Mouse (Mus musculus) megakaryocyte-erythroid progenitor cell, adult 5-6 weeks (primary cell): ENCODE results near the gene Ccdc60. TPM values are rescaled to one million over a fixed set of nuclear protein-coding genes. Genes with fewer than 3 reads are reported as not detected.
A peak's percentile ranks its signal among the peaks of the same experiment; 100 is the strongest.

ENCODE experiments used
- ATAC-seq: replicated peaks from 2 replicates; pipeline ENCODE4 v1.8.0; 2016; ENCODE audit warnings: mild to moderate bottlenecking, inconsistent platforms; ENCODE audit not compliant: severe bottlenecking, poor library complexity, low FRiP score, low TSS enrichment
- total RNA-seq, 2 experiments: library from RNA; stranded (forward) in 1 of 2; stranded (reverse) in 1 of 2; fragments of 200-1000, 215-1000 nt in 1 of 2; fragments of >200 nt in 1 of 2; fragmentation: Nextera tagmentation in 1 of 2; gene quantifications; 2 replicates each; pipeline ENCODE4 v1.2.3; 2014 to 2017

Gene Ccdc60
- total RNA-seq, 2 experiments from 2014 or later, result not detected

DNA sequence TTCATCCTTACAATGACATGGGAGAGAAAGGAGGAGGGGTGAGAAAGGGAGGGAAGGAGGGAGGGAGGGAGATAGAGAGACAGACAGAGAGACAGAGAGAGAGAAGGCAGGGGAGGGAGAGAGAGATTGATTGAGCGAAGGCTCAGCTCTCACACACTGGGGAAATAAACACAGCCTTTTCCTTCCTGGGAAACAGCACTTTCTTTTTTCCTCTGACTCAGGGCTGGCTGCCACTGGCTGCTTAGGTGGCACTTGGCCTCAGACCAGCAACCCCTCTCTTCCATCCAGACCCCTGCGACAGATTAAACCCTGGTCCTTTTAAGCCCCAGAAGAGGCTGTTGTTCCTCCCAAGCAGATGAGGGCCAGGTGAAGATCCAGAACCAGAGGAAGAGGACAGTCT lies 14.0 kb downstream of the Ccdc60 start:
- ATAC-seq, result no peak

DNA sequence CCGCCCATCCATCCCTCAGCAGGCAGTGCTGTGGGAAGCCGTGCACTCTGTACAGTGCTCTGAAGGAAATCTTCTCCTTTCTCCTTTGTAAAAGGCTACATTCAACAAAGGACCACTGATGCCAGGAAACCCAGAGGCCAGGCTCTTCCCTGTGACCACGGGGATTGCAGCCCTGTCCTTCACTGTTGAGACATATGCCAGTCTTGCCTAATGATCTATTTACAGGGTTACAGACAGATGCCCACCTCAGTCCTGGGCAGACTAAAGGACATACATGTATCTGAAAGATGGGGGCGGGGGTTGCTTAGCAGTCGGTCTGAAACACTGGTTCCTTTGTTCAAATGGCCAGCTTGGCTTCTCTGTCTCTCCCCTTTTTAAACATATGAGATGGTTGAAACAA lies 14.4 kb downstream of the Ccdc60 start:
- ATAC-seq, result no peak

DNA sequence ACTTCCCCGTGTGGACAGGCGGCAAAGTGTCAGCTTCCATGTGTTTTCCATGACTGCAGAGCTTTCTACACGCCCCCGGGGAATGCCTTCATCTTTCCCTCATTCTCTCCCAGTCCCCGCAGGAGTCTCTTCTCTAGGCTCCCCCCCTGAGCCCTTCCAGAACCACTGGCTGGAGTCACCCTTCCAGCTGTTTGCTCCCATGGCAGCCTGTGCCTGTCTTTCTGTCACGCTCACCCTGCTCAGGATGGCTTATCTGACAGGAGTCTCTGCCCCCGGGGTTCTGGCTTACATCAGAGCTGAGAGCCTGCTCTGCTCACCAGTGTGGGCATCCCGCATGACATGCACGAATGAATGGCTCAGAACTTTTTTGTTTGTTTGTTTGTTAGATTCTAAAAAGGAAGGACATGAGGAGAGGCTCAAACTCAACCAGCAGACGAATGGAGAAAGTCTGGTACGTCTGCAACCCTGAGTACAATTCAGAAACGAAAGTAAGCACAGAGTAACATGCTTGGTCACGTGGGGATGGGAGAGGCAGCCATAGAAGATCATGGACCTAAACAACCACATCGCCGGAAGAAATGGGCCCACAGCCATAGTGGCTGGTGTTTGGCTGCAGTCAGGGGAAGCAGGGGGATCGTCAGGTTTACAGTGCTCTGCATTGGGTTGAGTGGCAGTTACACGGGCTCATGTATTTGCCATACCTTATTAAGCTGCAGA lies 17.1 kb downstream of the Ccdc60 start:
- ATAC-seq, result no peak

DNA sequence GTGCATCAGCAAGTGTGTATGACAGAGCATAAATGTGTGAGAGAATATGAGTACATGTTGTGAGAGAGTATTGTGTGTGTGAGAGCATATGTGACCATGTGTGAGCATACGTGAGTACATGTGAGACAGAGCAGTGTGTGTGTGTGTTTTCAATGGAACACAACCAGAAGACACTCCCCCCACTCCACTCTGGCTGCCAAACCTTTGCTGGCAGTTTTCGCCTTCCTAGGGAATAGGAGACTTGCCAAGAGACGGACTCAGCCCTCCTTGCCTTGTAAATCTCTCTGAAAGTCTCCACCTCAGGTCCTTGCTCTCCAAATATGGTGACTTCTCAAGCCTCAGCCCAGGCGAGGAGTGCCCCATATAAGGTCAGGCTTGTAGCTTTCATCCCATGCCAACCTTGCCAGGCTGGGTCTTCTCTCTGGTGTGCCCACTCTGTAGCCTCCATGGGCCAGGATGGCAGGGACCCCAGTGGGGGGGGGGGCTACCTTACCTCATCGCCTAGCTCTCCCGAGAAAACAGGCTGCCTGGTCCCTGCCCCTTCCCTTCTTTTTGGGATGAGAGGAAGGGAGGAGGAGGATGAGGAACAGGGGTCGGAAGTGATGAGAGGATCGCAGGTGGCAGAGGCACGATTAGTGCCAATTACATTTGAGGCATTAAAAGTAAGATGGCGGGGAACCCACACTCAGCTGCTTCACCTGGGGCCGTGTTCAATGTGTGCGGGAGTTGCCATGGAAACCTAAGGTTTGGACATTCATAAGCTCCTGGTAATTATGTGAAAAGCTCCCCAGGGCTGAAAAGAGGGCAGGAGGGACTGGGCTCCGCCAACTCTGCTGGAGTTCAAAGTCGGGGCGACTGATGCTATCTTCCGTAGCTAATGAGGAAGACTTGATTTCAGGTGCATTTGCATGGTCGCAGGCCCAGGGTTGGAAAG lies 19.3 kb downstream of the Ccdc60 start:
- no peak for ATAC-seq

DNA sequence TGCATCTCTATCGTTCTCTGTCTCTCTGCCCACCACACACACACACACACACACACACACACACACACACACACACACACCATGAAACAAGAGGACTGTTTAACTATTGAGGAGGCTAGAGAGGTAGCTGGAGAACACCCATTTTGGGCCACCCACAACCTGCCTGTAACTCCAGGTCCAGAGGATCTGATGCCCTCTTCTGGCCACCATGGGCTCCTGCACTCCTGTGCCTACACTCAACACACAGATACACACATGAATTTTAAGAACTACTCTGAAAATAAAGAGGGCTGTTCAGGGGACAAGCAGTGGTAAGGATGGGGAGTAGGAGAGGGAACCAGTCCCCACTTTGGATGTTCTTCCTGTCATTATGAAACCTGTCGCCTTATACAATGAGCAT lies 26.1 kb downstream of the Ccdc60 start:
- no peak for ATAC-seq

DNA sequence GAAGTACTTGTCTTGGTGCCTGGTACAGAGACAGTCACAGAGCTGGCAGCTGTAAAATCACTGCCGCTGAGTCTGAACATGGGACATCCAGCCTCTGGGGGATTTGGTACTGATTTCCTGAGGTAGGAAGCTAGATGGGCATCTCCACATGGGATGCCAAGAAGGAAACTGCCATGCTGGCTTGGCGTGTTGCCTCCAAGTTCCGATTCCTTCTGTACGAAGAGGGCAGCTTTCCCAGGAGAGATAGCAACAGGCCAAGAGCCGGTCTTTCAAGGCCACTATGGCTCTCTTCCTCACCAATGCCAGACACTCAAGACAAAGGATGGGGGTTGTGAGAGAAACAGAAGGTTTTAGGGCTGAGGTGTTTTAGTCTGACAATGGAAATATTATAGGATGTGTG lies 26.8 kb downstream of the Ccdc60 start:
- ATAC-seq, result no peak

DNA sequence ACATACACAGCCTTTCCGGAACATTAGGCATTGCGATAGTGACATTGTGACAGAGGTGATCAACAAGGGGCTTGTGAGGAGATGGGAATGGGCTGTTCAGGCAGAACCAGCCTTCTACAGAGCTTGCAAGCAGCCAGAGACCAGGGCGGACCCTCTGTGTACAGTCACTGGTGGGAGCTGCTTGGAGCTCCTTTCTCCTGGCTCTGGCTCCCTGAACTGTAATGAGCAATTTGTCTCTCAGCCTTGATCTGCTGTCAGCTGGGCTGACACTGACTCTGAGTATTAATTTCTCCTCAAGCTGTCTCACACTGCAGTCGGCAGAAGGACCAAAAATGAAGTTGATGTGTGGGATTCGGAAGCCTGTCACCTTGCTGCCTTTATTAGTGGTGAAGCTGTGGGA lies 28.4 kb downstream of the Ccdc60 start:
- ATAC-seq, result no peak

DNA sequence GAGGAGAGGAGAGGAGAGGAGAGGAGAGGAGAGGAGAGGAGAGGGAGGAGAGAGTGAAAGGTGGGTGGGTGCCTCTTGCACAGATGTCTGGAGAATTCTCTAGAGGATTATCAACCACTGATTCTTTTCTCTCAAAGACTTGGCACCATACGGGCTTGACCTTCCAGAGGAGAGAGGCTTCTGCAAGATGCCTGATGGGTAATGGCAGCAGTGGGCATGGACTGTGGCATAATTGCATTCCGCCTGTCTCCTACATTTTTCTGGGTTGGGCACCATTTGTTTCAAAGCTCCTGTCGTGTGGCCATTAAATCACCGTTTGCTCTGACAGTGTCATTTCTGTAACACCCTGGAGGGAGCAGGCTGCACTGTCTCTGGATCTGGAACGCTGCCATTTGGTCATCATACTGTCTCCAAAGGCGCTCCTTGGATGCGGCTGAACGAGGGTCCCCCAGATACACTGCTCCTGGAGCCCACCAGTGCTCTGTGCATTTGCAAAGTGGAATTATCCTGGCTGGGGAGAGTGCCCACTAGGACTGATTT lies 30.4 kb downstream of the Ccdc60 start:
- ATAC-seq, result no peak

DNA sequence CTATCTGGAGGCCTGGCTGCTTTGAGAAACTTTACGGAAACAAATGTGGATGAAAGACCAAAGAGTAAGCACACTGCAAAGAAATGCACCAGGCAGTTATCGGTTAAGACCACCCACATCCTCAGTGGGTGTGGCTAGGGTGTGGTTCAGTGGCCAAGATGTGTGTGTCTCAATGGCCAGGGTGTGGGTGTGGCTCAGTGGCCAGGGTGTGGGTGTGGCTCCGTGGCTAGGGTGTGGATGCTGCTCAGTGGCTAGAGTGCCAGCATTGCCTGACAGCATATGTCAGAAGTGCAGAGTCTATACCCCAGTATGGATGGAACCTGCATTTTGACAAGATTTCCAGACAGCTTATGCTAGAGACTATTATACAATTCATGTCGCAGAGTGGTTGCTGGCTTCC lies 34.9 kb downstream of the Ccdc60 start:
- no peak for ATAC-seq

DNA sequence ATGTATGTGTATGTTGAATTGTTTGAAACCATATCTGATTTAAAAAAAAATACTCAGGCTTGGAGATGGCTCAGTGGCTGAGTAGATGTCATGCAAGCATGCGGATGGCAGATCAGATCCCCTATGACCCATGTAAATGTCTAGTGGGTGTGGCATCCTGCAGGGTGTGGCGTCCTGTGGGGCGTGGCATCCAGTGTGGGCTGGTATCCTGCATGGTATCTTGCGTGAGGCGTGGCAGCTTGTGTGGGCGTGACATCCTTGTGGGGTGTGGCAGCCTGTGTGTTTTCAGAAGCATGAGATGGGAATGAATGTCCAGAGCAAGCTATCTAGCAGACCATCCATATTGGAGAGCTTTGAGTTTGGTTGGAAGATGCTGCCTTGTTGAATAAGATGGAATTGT lies 36.6 kb downstream of the Ccdc60 start:
- no peak for ATAC-seq

DNA sequence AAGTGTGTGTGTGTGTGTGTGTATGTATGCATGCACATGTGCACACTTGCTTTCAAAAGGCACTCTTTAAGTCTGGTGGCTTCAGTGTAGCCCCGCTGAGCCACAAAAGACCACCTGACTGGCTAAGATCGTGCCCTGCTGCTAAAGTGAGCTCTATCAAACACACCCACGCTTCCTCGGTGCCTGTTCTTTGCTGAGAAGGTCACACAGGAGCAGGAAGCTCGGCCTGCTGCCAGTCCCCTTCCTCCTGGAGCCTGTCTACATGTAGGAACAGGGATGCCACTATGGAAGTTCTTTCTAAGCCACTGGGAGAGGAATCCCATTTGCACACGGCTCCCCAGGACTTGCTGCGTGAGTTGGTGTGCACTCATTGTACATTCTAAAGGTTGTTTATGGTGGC lies 42.1 kb downstream of the Ccdc60 start:
- no peak for ATAC-seq

DNA sequence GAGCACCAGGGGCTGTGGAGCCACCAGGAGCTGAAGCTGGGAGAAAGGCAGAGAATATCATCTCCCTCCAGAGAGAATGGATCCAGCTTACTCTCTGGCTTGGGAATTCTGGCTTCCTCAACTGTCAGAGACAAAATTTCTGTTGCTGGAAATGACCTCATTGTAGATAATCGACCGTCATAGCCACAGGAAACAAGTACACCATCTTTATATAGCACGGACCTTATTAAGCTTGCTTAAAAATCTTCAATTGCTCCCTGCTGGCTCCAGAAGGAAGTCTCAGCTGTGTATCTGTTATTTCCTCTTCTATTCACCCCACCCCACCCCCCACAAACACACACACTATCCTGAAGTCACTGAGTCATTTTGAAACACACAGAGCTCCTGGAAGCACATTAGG lies 44.3 kb downstream of the Ccdc60 start:
- no peak for ATAC-seq

DNA sequence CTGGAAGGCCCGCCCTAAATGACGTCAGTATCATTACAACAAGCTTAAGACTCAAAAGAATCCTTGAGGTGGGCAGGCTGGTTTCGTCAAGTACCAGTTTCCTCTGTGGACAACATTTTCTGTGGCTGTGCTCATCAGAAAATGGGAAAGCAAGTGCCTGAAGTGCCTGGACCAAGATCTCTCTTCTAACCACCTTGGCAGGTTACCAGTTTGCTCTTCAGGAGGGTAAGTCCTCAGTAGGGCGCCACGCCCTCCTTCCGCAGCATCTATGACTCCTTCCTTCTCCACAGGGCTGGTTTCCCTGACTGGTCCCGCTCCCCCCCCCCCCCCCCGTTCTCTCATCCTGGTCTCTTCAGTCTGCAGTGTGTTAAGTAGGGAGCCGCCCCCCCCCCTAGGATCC lies 45.2 kb downstream of the Ccdc60 start:
- ATAC-seq, result no peak

DNA sequence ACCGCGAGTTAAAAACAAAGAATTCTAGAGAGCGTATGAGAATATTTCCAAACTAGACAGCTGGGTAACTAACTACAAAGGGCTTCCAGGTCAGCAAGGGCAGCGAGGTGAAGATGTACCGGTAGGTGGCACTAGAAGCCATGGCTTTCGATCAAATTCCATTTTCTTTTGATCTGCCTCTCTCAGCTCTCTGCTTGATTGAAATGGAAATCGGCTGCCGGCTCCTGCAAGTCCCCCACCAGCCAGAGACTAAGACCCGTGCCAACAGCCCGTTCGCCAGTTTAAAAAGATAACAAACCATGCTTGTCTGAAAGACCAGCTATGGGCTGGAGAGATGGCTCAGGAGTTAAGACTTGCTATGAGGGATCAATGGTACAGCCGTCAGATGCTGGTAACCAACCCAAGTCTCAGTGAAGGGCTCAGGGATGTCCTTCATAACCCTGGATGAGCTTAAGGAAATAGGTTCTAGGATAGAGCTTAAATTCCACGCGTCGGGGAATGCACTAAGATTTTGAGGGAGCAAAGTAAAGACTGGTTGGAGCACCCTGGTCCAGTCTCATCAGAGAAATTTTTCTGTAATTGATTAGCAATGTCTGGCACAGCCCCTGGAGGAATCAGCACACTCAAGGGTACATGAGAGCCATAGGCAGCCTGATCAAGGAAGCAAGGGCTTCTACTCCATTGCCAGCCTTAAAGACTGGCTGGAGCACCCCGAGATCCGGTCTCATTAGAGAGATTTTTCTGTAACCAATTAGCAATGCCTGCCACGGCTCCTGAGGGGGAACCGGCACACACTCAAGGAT lies 56.7 kb downstream of the Ccdc60 start:
- ATAC-seq, result no peak

DNA sequence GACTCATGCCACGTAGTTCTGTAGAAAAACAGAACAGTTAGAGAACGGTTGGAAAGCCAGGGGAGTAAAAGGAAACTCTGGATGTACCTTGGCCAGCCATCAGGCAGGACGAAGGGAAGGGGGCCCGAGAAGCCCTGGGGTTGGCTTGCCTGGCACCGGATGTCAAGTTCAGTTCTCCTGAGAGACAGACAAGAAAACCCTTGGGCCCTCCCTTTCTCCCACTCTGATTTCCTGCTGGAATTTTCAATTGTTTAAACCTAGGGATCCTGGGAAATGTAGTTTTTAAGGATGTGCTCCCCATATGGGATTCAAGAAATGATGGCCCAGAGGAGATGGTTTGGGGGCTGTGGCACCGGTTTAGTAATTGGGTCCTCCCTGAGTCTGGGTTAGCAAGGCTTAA lies 60.4 kb downstream of the Ccdc60 start:
- ATAC-seq, result no peak

DNA sequence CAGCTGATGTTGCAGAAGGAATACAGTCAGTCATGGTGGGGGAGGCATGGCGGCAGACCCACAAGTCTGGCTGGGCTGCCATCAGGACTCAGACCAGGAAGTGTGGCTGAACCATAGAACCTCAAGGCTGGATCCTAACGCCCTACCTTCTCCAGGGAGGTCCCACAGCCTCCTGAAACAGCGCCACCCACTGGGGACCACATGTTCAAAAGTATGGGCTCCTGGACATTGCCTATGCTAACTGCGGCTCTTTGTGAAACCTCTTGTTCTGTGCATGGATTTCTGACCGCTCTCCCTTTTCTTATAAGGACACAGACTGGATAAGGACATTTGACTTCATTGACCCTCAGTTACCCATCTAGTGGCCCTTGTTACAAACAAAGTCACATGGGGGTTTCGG lies 64.8 kb downstream of the Ccdc60 start:
- no peak for ATAC-seq

DNA sequence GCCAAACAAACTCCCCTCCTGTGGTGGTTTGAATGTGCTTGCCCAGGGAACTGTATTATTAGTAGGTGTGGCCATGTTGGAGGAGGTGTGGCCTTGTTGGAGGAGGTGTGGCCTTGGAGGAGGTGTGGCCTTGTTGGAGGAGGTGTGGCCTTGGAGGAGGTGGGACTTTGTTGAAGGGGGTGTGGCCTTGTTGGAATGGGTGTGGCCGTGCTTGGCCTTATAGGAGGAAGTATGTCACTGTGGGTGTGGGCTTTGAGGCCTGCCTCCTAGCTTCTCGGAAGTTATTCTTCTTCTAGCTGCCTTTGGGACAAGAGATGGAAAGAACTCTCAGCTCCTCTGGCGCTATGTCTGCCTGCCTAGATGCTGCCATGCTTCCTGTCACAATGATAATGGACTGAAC lies 66.9 kb downstream of the Ccdc60 start:
- no peak for ATAC-seq

DNA sequence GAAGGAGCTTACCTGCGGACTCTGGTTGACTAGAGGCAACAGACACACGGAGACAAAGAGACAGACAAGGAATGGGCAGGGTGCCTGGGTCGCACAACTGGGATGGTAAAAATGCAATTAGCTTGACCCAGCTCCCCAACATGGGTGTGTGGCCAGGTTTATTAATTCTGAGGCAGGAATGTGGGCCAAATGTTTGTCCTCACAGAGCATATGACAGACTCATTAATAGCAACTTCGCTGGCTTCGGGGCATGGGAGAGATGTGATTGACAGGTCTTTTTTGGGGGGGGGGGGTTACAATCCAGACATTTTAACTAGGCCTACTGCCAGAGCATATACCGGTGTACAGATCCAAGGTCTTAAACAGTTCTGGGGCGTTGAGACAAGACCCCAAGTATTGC lies 69.5 kb downstream of the Ccdc60 start:
- no peak for ATAC-seq

DNA sequence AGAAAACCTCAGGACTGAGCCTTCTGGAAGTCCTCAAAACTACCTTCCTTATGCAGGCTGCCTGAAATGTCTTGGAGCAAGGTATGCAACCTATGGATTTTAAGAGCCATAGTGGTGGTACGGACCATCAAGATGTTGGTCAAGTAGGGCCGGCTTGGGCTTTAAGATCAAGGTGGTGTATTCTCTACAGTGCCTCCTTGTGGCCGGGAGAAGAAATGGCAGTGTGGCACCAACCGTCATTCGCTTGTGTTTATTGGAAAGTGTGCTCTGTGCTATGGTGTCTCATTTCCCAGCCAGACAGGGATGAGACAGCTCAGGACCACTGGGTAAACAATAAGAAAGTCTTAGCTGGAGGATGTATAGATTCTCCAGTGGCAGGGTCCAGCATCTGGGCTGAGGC lies 76.1 kb downstream of the Ccdc60 start:
- peak; percentile 44; the same call in 1 of the 2 replicates for ATAC-seq
